Mouse (Mus musculus) T-cell, adult 2 months (primary cell): ENCODE results near the gene E4f1.

Experiments used
- DNase-seq: peaks from one replicate; pipeline ENCODE4 v3.0.0; 2022; ENCODE audit warnings: low spot score

E4f1 gene

GRCm38 (mm10) chr17:24415011-24415410, 55.1 kb downstream of the E4f1 start:
- no peak for DNase-seq

- DNase-seq, result peak; percentile 90
These were observed 55.7 kb downstream of the E4f1 start, which contains the start of gene Rnps1 for GRCm38 (mm10) chr17:24414230-24414976. Gene Rnps1, plus strand, starts transcription at chr17:24414565.

GRCm38 (mm10) chr17:24413557-24414211, 56.4 kb downstream of the E4f1 start:
- DNase-seq, result peak; percentile 30

- no peak for DNase-seq
These were observed 62.9 kb downstream of the E4f1 start for GRCm38 (mm10) chr17:24407116-24407803.

GRCm38 (mm10) chr17:24402371-24402770, 67.7 kb downstream of the E4f1 start:
- DNase-seq, result no peak

- no peak for DNase-seq
These were observed 75.7 kb downstream of the E4f1 start for GRCm38 (mm10) chr17:24394456-24394855.
